Mouse (Mus musculus): Measurements from ENCODE around the gene Capn1.

DNA sequence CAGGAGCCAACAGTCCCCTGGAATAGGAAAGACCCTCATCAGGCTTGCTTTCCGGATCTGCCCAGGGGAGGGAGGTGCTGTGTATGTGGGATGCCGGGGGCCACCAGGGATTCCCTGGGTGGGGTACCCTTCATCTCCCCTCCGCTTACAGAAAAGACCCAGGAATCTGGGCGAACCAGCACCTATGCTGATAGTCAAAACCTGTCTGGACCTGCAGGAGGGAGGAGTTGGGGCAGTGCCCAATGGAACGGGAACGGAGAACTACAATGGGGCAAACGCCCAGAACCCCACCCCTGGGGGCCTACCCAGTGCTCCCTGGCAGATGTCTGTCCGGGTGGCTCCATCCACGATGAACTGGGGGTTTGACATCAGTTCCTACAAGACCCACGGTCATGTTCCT lies 2.0 kb downstream of the Capn1 start:
- TF ChIP-seq CTCF (IDR thresholded peaks at IDR 0.05; ENCODE audit: control insufficient read depth, insufficient read depth, insufficient replicate concordance, low read depth, low read length) (no peak), POLR2A (IDR thresholded peaks at IDR 0.05; ENCODE audit: control insufficient read depth, low read depth, low read length) (no peak)

All from testis, adult 2 months (tissue).